Mouse (Mus musculus): ENCODE results near the gene Ddx39. TPM values are rescaled to one million over a fixed set of nuclear protein-coding genes. Genes with fewer than 3 reads are reported as not detected.

Gene Ddx39
- polyA plus RNA-seq, 2 experiments = 110 to 191 TPM

- Histone ChIP-seq H3K27me3 (ENCODE audit: control insufficient read depth, insufficient read depth, low read length) (no peaks in the 10 kb centered on the region), H3K4me1 (replicated peaks; ENCODE audit: control insufficient read depth in 2 of 2, insufficient read depth in 2 of 2, low read length in 1 of 2) (no peaks in the 10 kb centered on the region), H3K9me3 (ENCODE audit: control insufficient read depth, low read length) (no peaks in the 10 kb centered on the region; the same call in 1 of the 2 replicates), H3K36me3 (replicated peaks; ENCODE audit: control insufficient read depth, insufficient read depth, low read depth) (no peaks in the 10 kb centered on the region), H3K4me2 (ENCODE audit: low read depth) (no peak overlapping the region), H3K9ac (replicated peaks) (no peak overlapping the region), H3K4me3 (ENCODE audit: insufficient read depth in 1 of 2, low read depth in 2 of 2, low read length in 2 of 2) (no peak overlapping the region), H3K27ac (no peak overlapping the region)
- no peak for ATAC-seq (ENCODE audit: insufficient read depth)
- DNase-seq (ENCODE audit: low read depth in 3 of 3, low spot score in 3 of 3) = no peak
- WGBS (ENCODE audit: insufficient replicate concordance) = 75% methylated on average over 3 of the region's 3 CpGs
- peak; percentile 61 for TF ChIP-seq CTCF (IDR thresholded peaks at IDR 0.05; ENCODE audit: low read depth)
- no peak for TF ChIP-seq EP300 (IDR thresholded peaks at IDR 0.05; ENCODE audit: low read depth)
Observed at GRCm38 (mm10) chr8:83756273-83756672, 41.3 kb downstream of the Ddx39 start.

- DNase-seq (ENCODE audit: low read depth in 3 of 3, low spot score in 3 of 3) (no peak), ATAC-seq (ENCODE audit: insufficient read depth) (no peak)
- 33% methylated on average over 6 of the region's 6 CpGs for WGBS (ENCODE audit: insufficient replicate concordance)
- Histone ChIP-seq H3K4me3 (ENCODE audit: insufficient read depth in 1 of 2, low read depth in 2 of 2, low read length in 2 of 2) (no peak overlapping the region), H3K36me3 (replicated peaks; ENCODE audit: control insufficient read depth, insufficient read depth, low read depth) (no peaks in the 10 kb centered on the region), H3K4me1 (replicated peaks; ENCODE audit: control insufficient read depth in 2 of 2, insufficient read depth in 2 of 2, low read length in 1 of 2) (no peaks in the 10 kb centered on the region), H3K9me3 (ENCODE audit: control insufficient read depth, low read length) (no peaks in the 10 kb centered on the region; the same call in 1 of the 2 replicates), H3K27me3 (ENCODE audit: control insufficient read depth, insufficient read depth, low read length) (no peaks in the 10 kb centered on the region), H3K4me2 (ENCODE audit: low read depth) (no peak overlapping the region), H3K9ac (replicated peaks) (no peak overlapping the region), H3K27ac (no peak overlapping the region)
- no peak for TF ChIP-seq CTCF (IDR thresholded peaks at IDR 0.05; ENCODE audit: low read depth)
- no peak for TF ChIP-seq EP300 (IDR thresholded peaks at IDR 0.05; ENCODE audit: low read depth)
Observed at GRCm38 (mm10) chr8:83757084-83757607, 42.2 kb downstream of the Ddx39 start.

GRCm38 (mm10) chr8:83758298-83758697 lies 43.3 kb downstream of the Ddx39 start:
- Histone ChIP-seq H3K27ac (no peak overlapping the region), H3K4me1 (replicated peaks; ENCODE audit: control insufficient read depth in 2 of 2, insufficient read depth in 2 of 2, low read length in 1 of 2) (no peaks in the 10 kb centered on the region), H3K9me3 (ENCODE audit: control insufficient read depth, low read length) (no peaks in the 10 kb centered on the region; the same call in 1 of the 2 replicates), H3K4me2 (ENCODE audit: low read depth) (no peak overlapping the region), H3K9ac (replicated peaks) (no peak overlapping the region), H3K36me3 (replicated peaks; ENCODE audit: control insufficient read depth, insufficient read depth, low read depth) (no peaks in the 10 kb centered on the region), H3K27me3 (ENCODE audit: control insufficient read depth, insufficient read depth, low read length) (no peaks in the 10 kb centered on the region), H3K4me3 (ENCODE audit: insufficient read depth in 1 of 2, low read depth in 2 of 2, low read length in 2 of 2) (no peak overlapping the region)
- ATAC-seq (ENCODE audit: insufficient read depth) (no peak), DNase-seq (ENCODE audit: low read depth in 3 of 3, low spot score in 3 of 3) (no peak)
- TF ChIP-seq EP300 (IDR thresholded peaks at IDR 0.05; ENCODE audit: low read depth) (no peak), CTCF (IDR thresholded peaks at IDR 0.05; ENCODE audit: low read depth) (no peak)
- WGBS (ENCODE audit: insufficient replicate concordance) = 43% methylated on average over 5 of the region's 5 CpGs

GRCm38 (mm10) chr8:83759231-83759759 lies 44.3 kb downstream of the Ddx39 start:
- Histone ChIP-seq H3K4me2 (ENCODE audit: low read depth) (no peak overlapping the region), H3K36me3 (replicated peaks; ENCODE audit: control insufficient read depth, insufficient read depth, low read depth) (no peaks in the 10 kb centered on the region), H3K4me1 (replicated peaks; ENCODE audit: control insufficient read depth in 2 of 2, insufficient read depth in 2 of 2, low read length in 1 of 2) (no peaks in the 10 kb centered on the region), H3K27me3 (ENCODE audit: control insufficient read depth, insufficient read depth, low read length) (no peaks in the 10 kb centered on the region), H3K9me3 (ENCODE audit: control insufficient read depth, low read length) (no peaks in the 10 kb centered on the region; the same call in 1 of the 2 replicates), H3K4me3 (ENCODE audit: insufficient read depth in 1 of 2, low read depth in 2 of 2, low read length in 2 of 2) (no peak overlapping the region), H3K27ac (no peak overlapping the region), H3K9ac (replicated peaks) (no peak overlapping the region)
- TF ChIP-seq EP300 (IDR thresholded peaks at IDR 0.05; ENCODE audit: low read depth) (no peak), CTCF (IDR thresholded peaks at IDR 0.05; ENCODE audit: low read depth) (no peak)
- no peak for DNase-seq (ENCODE audit: low read depth in 3 of 3, low spot score in 3 of 3)
- WGBS (ENCODE audit: insufficient replicate concordance) = 67% methylated on average over 2 of the region's 2 CpGs
- no peak for ATAC-seq (ENCODE audit: insufficient read depth)

- TF ChIP-seq CTCF (IDR thresholded peaks at IDR 0.05; ENCODE audit: low read depth) (no peak), EP300 (IDR thresholded peaks at IDR 0.05; ENCODE audit: low read depth) (no peak)
- no peak for ATAC-seq (ENCODE audit: insufficient read depth)
- H3K9ac ChIP-seq (replicated peaks) = no peak overlapping the region
- H3K27me3 ChIP-seq (ENCODE audit: control insufficient read depth, insufficient read depth, low read length) = no peaks in the 10 kb centered on the region
- no peak overlapping the region for H3K4me3 ChIP-seq (ENCODE audit: insufficient read depth in 1 of 2, low read depth in 2 of 2, low read length in 2 of 2)
- H3K4me2 ChIP-seq (ENCODE audit: low read depth) = no peak overlapping the region
- no peaks in the 10 kb centered on the region for H3K9me3 ChIP-seq (ENCODE audit: control insufficient read depth, low read length)
- WGBS (ENCODE audit: insufficient replicate concordance) = 83% methylated on average over 8 of the region's 8 CpGs
- H3K36me3 ChIP-seq (replicated peaks; ENCODE audit: control insufficient read depth, insufficient read depth, low read depth) = no peaks in the 10 kb centered on the region
- no peak for DNase-seq (ENCODE audit: low read depth in 3 of 3, low spot score in 3 of 3)
- no peak overlapping the region for H3K27ac ChIP-seq
- H3K4me1 ChIP-seq (replicated peaks; ENCODE audit: control insufficient read depth in 2 of 2, insufficient read depth in 2 of 2, low read length in 1 of 2) = peaks cover 0 to 10% of the 10 kb centered on the region in 2 experiments; a peak in 2 of 4 replicates
Observed at GRCm38 (mm10) chr8:83764116-83764515, 49.1 kb downstream of the Ddx39 start.

Measured in liver, embryonic 14.5 days (tissue).